Mouse (Mus musculus) forebrain, embryonic 16.5 days (tissue): Measurements from ENCODE around the gene Borcs6. TPM values are rescaled to one million over a fixed set of nuclear protein-coding genes. Genes with fewer than 3 reads are reported as not detected.
A peak's percentile ranks its signal among the peaks of the same experiment; 100 is the strongest.

Experiments used
- ATAC-seq: fragments of 200-750 bp; cut with Nextera tagmentation; 2 replicates; pipeline ENCODE4 v1.8.0; 2017; ENCODE audit warnings: mild to moderate bottlenecking, moderate library complexity
- H3K27ac ChIP-seq: fragments of 300-500 bp; sonication (generic); 2 replicates; pipeline ENCODE4 v1.5.1; 2014; ENCODE audit warnings: low read length, control low read depth
- H3K27me3 ChIP-seq: fragments of 300-500 bp; sonication (generic); replicated peaks from 2 replicates; pipeline ENCODE4 v1.6.1; 2014; ENCODE audit warnings: low read length; ENCODE audit not compliant: control insufficient read depth, insufficient read depth
- H3K36me3 ChIP-seq: fragments of 300-500 bp; sonication (generic); 2 replicates; pipeline ENCODE4 v1.6.1; 2014; ENCODE audit not compliant: control insufficient read depth, insufficient read depth
- H3K4me1 ChIP-seq: fragments of 300-500 bp; sonication (generic); replicated peaks from 2 replicates; pipeline ENCODE4 v1.6.1; 2014; ENCODE audit warnings: low read length; ENCODE audit not compliant: control insufficient read depth, insufficient read depth
- H3K4me2 ChIP-seq: fragments of 300-500 bp; sonication (generic); 2 replicates; pipeline ENCODE4 v1.6.1; 2014; ENCODE audit warnings: mild to moderate bottlenecking, low read length, control low read depth
- H3K4me3 ChIP-seq: fragments of 300-500 bp; sonication (generic); replicated peaks from 2 replicates; pipeline ENCODE4 v1.5.1; 2014; ENCODE audit warnings: mild to moderate bottlenecking, low read length, control low read depth
- H3K9ac ChIP-seq: fragments of 300-500 bp; sonication (generic); replicated peaks from 2 replicates; pipeline ENCODE4 v1.6.1; 2014; ENCODE audit warnings: low read depth, low read length, control low read depth
- H3K9me3 ChIP-seq: fragments of 300-500 bp; sonication (generic); 2 replicates; pipeline ENCODE4 v1.6.1; 2016; ENCODE audit warnings: low read length; ENCODE audit not compliant: control insufficient read depth
- WGBS: fragments of 180-500 bp; shearing (Covaris S2); extraction: QIAGEN DNeasy Blood & Tissue Kit; methylation state at CpG from one replicate; pipeline ENCODE4 v1.1.7; 2014; 5-methylcytosine and 5-hydroxymethylcytosine counted together
- polyA plus RNA-seq: library from polyadenylated mRNA; unstranded; fragments of >200 nt; fragmentation: Nextera tagmentation; extraction: Ambion mirVana; gene quantifications from 2 replicates; pipeline ENCODE4 v1.2.1, GENCODE M21; 2015

Borcs6 gene
- polyA plus RNA-seq, 1 experiment from 2014 or later = 11.4 TPM

GRCm38 (mm10) chr11:69080102-69080854, 20.8 kb downstream of the Borcs6 start:
- WGBS = 83% methylated on average over 15 of the region's 15 CpGs
- Histone ChIP-seq H3K9me3 (no peaks in the 10 kb centered on the region), H3K4me3 (no peak overlapping the region), H3K9ac (no peak overlapping the region), H3K36me3 (no peaks in the 10 kb centered on the region), H3K4me2 (no peak overlapping the region), H3K27ac (no peak overlapping the region), H3K27me3 (no peaks in the 10 kb centered on the region), H3K4me1 (no peaks in the 10 kb centered on the region)
- no peak for ATAC-seq

- Histone ChIP-seq H3K4me2 (no peak overlapping the region), H3K4me1 (no peaks in the 10 kb centered on the region), H3K4me3 (no peak overlapping the region), H3K9me3 (no peaks in the 10 kb centered on the region), H3K36me3 (no peaks in the 10 kb centered on the region), H3K9ac (no peak overlapping the region), H3K27me3 (no peaks in the 10 kb centered on the region), H3K27ac (no peak overlapping the region)
- 92% methylated on average over 8 of the region's 8 CpGs for WGBS
- ATAC-seq = no peak
Observed at GRCm38 (mm10) chr11:69080855-69081222, 21.3 kb downstream of the Borcs6 start.

GRCm38 (mm10) chr11:69081613-69082012, 22.1 kb downstream of the Borcs6 start:
- Histone ChIP-seq H3K9ac (no peak overlapping the region), H3K9me3 (no peaks in the 10 kb centered on the region), H3K36me3 (no peaks in the 10 kb centered on the region), H3K4me2 (no peak overlapping the region), H3K4me1 (no peaks in the 10 kb centered on the region), H3K27ac (no peak overlapping the region), H3K4me3 (no peak overlapping the region), H3K27me3 (no peaks in the 10 kb centered on the region)
- no peak for ATAC-seq
- WGBS = 86% methylated on average over 7 of the region's 7 CpGs

GRCm38 (mm10) chr11:69085608-69086007, 26.1 kb downstream of the Borcs6 start:
- H3K9ac ChIP-seq = no peak overlapping the region
- H3K27ac ChIP-seq = no peak overlapping the region
- H3K4me1 ChIP-seq = peaks cover 20% of the 10 kb centered on the region
- H3K27me3 ChIP-seq = no peaks in the 10 kb centered on the region
- no peak overlapping the region for H3K4me2 ChIP-seq
- no peak overlapping the region for H3K4me3 ChIP-seq
- 71% methylated on average over 6 of the region's 6 CpGs for whole genome bisulfite sequencing
- no peaks in the 10 kb centered on the region for H3K9me3 ChIP-seq
- no peak for ATAC-seq
- H3K36me3 ChIP-seq = 0 out of 2 replicates have a peak, but pooled peaks cover 2% of the 10 kb centered on the region

GRCm38 (mm10) chr11:69086390-69086789, 26.9 kb downstream of the Borcs6 start:
- no peak overlapping the region for H3K27ac ChIP-seq
- H3K4me1 ChIP-seq = peaks cover 27% of the 10 kb centered on the region
- no peak overlapping the region for H3K4me3 ChIP-seq
- no peaks in the 10 kb centered on the region for H3K27me3 ChIP-seq
- no peak for ATAC-seq
- H3K36me3 ChIP-seq = 0 out of 2 replicates have a peak, but pooled peaks cover 2% of the 10 kb centered on the region
- no peaks in the 10 kb centered on the region for H3K9me3 ChIP-seq
- no peak overlapping the region for H3K4me2 ChIP-seq
- no peak overlapping the region for H3K9ac ChIP-seq
- WGBS = 76% methylated on average over 6 of the region's 6 CpGs

GRCm38 (mm10) chr11:69087082-69087481, 27.6 kb downstream of the Borcs6 start:
- H3K9ac ChIP-seq = no peak overlapping the region
- ATAC-seq = no peak
- 49% methylated on average over 4 of the region's 4 CpGs for WGBS

GRCm38 (mm10) chr11:69087597-69087996, 28.1 kb downstream of the Borcs6 start:
- H3K27me3 ChIP-seq = no peaks in the 10 kb centered on the region
- no peak overlapping the region; the same call in 1 of the 2 replicates for H3K27ac ChIP-seq
- ATAC-seq = no peak
- H3K9ac ChIP-seq = no peak overlapping the region; the same call in 1 of the 2 replicates
- no peaks in the 10 kb centered on the region for H3K9me3 ChIP-seq
- H3K36me3 ChIP-seq = 0 out of 2 replicates have a peak, but pooled peaks cover 2% of the 10 kb centered on the region
- H3K4me2 ChIP-seq = peak overlapping the region; percentile 98
- peaks cover 34% of the 10 kb centered on the region for H3K4me1 ChIP-seq
- WGBS = 75% methylated on average over 2 of the region's 2 CpGs
- no peak overlapping the region for H3K4me3 ChIP-seq

More at GRCm38 (mm10) chr11:69087082-69087481, 27.6 kb downstream of the Borcs6 start:
- Histone ChIP-seq H3K27ac (no peak overlapping the region), H3K4me1 (peaks cover 34% of the 10 kb centered on the region), H3K27me3 (no peaks in the 10 kb centered on the region), H3K36me3 (0 out of 2 replicates have a peak, but pooled peaks cover 2% of the 10 kb centered on the region), H3K4me3 (no peak overlapping the region), H3K9me3 (no peaks in the 10 kb centered on the region), H3K4me2 (no peak overlapping the region)

- peak within 1 kb of the TSS; percentile 94 for H3K27ac ChIP-seq
- WGBS = 1% methylated on average over 53 of the region's 67 CpGs
- peak; percentile 90 for ATAC-seq
Observed at GRCm38 (mm10) chr11:69088103-69088855, 28.8 kb downstream of the Borcs6 start, which contains the start of gene Vamp2. Gene Vamp2, plus strand, starts transcription at chr11:69088490.

More at GRCm38 (mm10) chr11:69088103-69088855, 28.8 kb downstream of the Borcs6 start, which contains the start of gene Vamp2:
- peak within 1 kb of the TSS; percentile 98 for H3K4me2 ChIP-seq
- H3K27me3 ChIP-seq = no peaks in the 10 kb centered on the region
- H3K36me3 ChIP-seq = 0 out of 2 replicates have a peak, but pooled peaks cover 2% of the 10 kb centered on the region
- no peaks in the 10 kb centered on the region for H3K9me3 ChIP-seq
- peak within 1 kb of the TSS; percentile 100 for H3K9ac ChIP-seq
- peak within 1 kb of the TSS; percentile 99 for H3K4me3 ChIP-seq
- peaks cover 34% of the 10 kb centered on the region for H3K4me1 ChIP-seq
